Mouse (Mus musculus): ENCODE data around the gene Pou6f1. TPM values are rescaled to one million over a fixed set of nuclear protein-coding genes. Genes with fewer than 3 reads are reported as not detected.
"Not testable (repeated sequence)": the region's sequence is repeated elsewhere in the genome, so short reads cannot be mapped to it uniquely, and the experiment has no call there.

The Pou6f1 gene
- total RNA-seq, 2 experiments from 2014 or later: 7.6 to 9.7 TPM

GRCm38 (mm10) chr15:100588297-100588696, 11.5 kb downstream of the Pou6f1 start:
- intact Hi-C loops (cut with DNase I; ENCODE audit: low total_unique reads): no loop called here
- no peak for DNase-seq

DNA sequence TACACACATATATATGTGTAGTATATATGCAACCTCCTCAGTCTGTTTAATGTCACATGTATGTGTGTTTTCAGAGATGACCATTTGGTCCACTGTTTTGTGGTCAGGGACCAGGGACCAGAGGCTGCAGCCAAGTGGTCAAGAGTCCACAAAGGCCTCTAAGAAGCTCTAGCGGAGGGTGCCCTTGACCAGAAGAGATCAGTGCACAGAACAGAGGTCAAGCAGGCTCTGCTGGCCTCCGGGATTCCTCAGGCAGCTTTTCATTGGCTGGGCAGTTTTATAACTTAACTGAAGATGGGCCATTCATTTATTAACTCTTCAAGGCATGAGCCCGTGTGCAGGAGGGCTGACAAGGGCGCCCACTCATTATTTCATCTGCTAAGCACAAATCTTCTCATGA, 12.6 kb downstream of the Pou6f1 start:
- DNase-seq: no peak
- intact Hi-C loops (cut with DNase I; ENCODE audit: low total_unique reads): no loop called here

DNA sequence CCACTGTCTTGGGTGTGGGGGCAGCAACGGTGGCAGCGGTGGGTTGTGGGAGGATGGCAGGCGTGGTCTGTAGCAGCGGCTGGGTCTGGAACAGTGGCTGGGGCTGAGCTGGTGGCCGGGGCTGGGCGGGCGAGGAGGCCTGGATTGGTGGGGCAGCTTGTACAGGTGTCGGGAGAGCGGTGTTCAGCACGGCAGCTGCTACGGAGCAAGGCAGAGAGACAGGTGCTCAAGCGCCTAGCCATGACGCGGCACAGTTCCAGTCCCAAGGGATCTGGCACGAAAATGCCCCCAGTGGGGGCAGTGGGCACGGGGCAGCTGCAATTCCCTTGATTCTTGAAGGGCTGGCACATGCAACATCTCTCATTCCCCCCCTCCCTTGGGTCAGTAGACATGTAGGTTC, 13.9 kb downstream of the Pou6f1 start:
- DNase-seq: no peak
- intact Hi-C loops (cut with DNase I; ENCODE audit: low total_unique reads): no loop called here

GRCm38 (mm10) chr15:100580108-100580507, 19.7 kb downstream of the Pou6f1 start:
- intact Hi-C loops (cut with DNase I; ENCODE audit: low total_unique reads): no loop called here

GRCm38 (mm10) chr15:100577972-100578371, 21.8 kb downstream of the Pou6f1 start:
- intact Hi-C loops (cut with DNase I; ENCODE audit: low total_unique reads): no loop called here
- no peak for DNase-seq

More at GRCm38 (mm10) chr15:100580108-100580507, 19.7 kb downstream of the Pou6f1 start:
- no peak for DNase-seq

- intact Hi-C loops (cut with DNase I; ENCODE audit: low total_unique reads): no loop called here
These were observed 23.0 kb downstream of the Pou6f1 start for GRCm38 (mm10) chr15:100576810-100577209.

DNA sequence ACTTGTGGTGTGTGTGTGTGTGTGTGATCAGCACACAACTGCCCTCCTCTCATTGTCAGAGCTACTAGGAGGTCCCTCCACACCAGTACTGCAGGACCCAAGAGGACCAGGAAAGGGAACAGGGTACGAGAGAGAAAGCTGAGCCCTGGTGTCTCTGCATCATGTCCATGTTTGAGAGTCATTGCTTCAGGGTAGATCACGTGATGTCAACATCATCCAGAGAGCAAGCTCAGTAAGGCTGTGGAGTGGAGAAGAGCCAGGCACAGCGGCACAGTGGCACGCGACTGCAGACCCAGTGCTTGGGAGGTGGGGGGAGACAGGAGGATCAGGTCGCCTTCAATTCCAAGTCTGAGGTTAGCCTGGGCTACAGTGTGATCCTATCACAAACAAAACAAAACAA, 23.4 kb downstream of the Pou6f1 start:
- DNase-seq: no peak
- intact Hi-C loops (cut with DNase I; ENCODE audit: low total_unique reads): no loop called here

More at GRCm38 (mm10) chr15:100576810-100577209, 23.0 kb downstream of the Pou6f1 start:
- no peak for DNase-seq

DNA sequence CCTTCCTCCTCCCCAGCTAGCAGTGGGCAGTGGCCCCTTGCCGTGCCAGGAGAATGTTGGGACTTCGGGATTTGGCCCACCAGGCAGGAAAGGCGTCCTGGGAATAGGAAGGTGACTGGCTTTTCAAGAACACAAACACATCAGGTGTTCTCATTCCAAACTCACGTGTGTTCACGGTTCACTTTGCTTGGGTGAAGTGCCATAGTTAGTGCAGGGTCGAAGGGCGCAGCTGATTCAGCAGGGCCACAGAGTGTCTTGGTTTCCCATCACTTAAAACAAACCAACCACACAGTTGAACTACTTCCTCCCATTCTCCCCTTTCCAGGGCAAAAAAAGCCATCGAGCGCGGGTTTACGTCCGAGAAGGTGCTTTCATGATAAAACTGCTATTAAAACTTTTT, 24.4 kb downstream of the Pou6f1 start:
- intact Hi-C loops (cut with DNase I; ENCODE audit: low total_unique reads): no loop called here
- no peak for DNase-seq

DNA sequence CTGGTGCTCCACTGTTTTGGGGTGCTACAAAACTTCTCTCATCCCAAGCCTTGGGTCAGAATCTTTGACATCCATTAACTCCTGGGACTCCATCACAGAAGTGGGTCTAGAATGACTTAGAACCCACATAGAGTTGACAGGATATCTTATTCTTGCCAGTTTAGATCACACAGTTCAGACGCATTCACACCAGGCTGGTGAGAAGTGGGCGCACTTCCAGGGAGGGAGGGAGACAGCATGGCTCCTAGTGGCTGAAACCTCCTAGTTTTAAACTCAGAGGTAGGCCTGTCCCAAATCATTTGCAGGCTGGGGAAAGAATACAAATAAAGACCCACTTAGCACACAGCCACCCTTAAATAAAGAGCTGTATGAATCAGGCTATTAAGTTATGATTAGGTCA, 25.4 kb downstream of the Pou6f1 start:
- intact Hi-C loops (cut with DNase I; ENCODE audit: low total_unique reads): no loop called here

DNA sequence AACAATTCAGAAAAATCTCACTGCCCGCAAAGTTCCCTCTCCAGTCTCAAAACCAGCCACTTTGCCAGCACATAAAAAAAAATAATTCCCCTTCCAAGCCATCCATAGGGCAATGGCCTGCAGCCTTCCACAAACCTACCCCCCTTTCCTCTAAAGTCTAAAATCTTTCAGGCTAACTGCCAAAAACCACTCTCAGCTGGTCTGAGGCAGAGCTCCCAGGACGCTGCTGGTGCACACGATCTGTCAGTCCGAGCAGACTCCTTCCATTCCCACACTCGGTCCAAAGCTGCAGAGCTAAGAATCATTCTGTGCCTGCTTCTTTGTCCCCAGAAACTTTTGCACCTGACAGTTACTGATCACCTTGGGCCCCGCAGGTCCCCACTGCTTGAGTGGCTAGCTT, 25.8 kb downstream of the Pou6f1 start:
- intact Hi-C loops (cut with DNase I; ENCODE audit: low total_unique reads): no loop called here
- DNase-seq: no peak

More for the DNA sequence above, 25.4 kb downstream of the Pou6f1 start:
- DNase-seq: no peak

DNA sequence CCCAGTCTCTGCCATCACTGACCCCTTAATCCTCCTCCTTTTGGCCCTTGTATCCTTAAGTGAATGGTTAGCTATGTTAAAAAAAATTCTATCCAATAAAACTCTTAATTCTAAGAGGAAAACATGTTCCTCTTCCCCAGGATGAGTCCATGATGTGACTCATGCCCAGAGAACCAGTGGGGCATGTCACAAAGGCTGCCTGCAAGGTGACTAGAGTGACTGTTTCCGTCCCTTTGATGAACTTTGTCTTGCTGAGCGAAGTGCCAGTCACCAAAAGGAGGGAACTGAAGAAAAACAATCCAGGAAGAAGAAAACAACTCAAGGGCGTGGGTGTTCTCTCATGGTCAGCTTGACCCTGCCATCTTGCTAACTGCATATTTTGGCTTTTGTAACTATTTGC, 30.5 kb downstream of the Pou6f1 start:
- intact Hi-C loops (cut with DNase I; ENCODE audit: low total_unique reads): no loop called here

GRCm38 (mm10) chr15:100566531-100566930, 33.3 kb downstream of the Pou6f1 start:
- intact Hi-C loops (cut with DNase I; ENCODE audit: low total_unique reads): no loop called here
- DNase-seq: no peak

More for the DNA sequence above, 30.5 kb downstream of the Pou6f1 start:
- no peak for DNase-seq

DNA sequence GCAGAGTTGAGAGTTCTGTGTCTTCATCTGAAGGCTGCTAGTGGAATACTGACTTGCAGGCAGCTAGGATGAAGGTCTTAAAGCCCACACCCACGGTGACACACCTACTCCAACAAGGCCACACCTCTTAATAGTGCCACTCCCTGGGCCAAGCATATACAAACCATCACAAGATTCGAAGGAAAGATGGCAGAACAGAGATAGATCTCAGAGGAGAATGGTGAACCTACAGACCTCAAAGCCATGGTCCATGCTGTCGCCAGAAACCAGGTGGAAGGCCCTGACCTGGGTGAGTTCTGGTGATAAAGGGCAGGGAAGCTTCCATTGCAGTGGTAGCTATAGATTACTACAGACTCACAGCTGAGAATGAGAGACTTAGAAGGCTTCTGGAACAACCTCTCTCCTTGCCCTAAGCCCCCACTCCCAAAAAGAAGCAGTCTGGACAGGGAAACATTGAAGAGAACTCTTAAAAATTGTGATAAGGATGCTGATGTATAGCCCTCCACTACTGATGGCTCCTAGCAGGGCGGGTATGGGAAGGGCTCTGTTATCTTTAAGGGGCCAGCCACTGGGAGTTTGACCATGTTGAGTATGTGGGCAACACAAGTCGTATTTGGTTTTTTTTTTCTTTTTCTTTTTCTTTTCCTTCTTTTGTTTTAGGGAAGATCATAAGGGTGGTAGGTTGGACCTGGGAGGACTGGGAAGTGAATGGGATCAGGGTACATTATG, 41.9 kb downstream of the Pou6f1 start:
- no peak for DNase-seq
- intact Hi-C loops (cut with DNase I; ENCODE audit: low total_unique reads): no loop called here

DNA sequence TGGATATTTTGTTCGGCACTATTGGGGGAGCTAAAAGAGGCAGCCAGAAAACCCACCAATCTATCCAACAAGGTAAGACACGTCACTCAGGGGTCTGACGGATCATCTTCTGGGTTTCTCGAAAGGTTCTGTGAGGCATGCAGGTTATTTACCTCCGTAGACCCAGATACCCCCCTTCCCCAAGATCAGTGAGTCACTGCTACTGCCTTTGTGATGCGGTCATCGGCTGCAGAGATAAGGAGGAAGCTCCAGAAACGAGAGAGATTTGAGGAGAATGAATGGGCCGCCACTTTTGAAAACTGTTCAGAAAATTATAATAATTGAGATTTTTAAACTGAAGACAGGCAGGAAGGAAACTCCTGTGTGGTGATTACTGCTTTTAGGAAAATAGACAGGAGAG, 43.4 kb downstream of the Pou6f1 start:
- intact Hi-C loops (cut with DNase I; ENCODE audit: low total_unique reads): no loop called here

DNA sequence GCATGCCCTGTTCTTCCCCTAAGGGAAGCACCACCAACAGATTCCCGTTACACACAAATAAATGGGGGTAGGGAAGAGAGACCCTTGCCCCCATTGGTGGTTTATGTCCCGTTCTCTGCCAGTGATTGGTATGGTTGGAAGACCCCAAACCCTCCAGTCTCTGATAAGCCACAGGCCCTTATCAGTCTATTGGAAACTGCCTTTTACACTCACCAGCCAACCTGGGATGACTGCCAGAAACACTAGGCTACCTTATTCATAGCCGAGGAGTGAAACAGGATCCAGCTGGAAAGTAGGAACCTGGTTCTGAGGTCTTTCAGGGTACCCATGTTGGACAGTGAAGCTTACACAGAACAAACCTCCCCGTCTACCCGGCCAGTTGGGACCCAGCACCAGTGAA, 43.8 kb downstream of the Pou6f1 start:
- intact Hi-C loops (cut with DNase I; ENCODE audit: low total_unique reads): no loop called here
- DNase-seq: no peak

More for the DNA sequence above, 43.4 kb downstream of the Pou6f1 start:
- DNase-seq: no peak

GRCm38 (mm10) chr15:100551326-100552307, 48.2 kb downstream of the Pou6f1 start, which contains the start of gene Tfcp2:
TSS of gene Tfcp2 (minus strand) at chr15:100552008.
- peak; percentile 98 for DNase-seq
- intact Hi-C loops (cut with DNase I; ENCODE audit: low total_unique reads): loop anchor here (5.0 kb wide), 1 partner anchor 51 kb away; no protein-coding TSS in a partner anchor

DNA sequence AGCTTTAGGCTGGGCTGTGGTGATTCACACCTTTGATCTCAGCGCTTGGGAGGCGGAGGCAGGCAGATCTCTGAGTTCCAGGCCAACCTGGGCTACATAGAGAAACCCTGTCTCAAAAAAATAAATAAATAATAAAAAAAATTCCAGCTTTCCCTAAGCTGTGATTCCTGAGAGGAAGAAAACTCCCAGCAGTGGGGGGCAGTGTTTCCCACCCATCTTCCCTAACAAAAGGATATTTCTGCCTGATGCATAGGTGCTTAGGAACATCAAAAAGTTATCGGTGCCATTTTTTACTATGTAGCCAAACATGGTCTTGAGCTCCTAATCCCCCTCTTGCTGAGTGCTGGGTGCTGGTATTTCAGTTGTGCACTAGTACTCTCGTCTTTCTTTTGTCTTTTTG, 49.5 kb downstream of the Pou6f1 start:
- intact Hi-C loops (cut with DNase I; ENCODE audit: low total_unique reads): loop anchor here (5.0 kb wide), 1 partner anchor 52 kb away; no protein-coding TSS in a partner anchor
- no peak for DNase-seq

DNA sequence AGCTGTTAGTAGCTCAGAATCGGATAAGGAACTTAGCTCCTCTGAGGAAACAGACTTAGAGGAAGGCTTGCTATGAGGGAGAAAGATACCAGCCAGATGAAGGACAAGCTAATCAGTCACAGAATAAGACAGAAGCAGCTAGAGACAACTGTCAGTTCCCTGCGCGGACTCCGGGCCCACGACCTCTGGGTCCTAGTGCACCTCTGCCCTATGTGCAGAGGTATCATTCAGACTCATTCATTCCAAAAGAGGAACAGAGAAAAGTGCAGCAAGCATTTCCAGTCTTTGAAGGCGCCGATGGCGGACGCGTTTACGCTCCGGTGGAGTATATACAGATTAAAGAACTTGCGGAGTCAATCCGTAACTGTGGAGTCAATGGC, 56.1 kb downstream of the Pou6f1 start:
- DNase-seq; intact Hi-C loops (cut with DNase I; ENCODE audit: low total_unique reads): not testable (repeated sequence)

GRCm38 (mm10) chr15:100542876-100543650, 56.7 kb downstream of the Pou6f1 start:
- DNase-seq; intact Hi-C loops (cut with DNase I; ENCODE audit: low total_unique reads): not testable (repeated sequence)
